Mouse (Mus musculus): ENCODE data around the gene Rbm42. TPM values are rescaled to one million over a fixed set of nuclear protein-coding genes. Genes with fewer than 3 reads are reported as not detected.

Rbm42 gene
- total RNA-seq, 4 experiments from 2014 or later = 35.6 to 41.1 (median 38.5) TPM

Other genes with a start within 250 kb of the Rbm42 start
- gene Tyrobp, start 236.6 kb downstream of the Rbm42 start, total RNA-seq (2022) = 1 to 10 TPM in 2 of 4 experiments, under 1 TPM in 2; 0.82 to 5.5 (median 2.1) TPM
- not detected for gene Hcst, start 230.5 kb downstream of the Rbm42 start, total RNA-seq (2022)
- gene Nfkbid, start 228.6 kb downstream of the Rbm42 start, total RNA-seq (2022) = under 1 TPM in 1 of 4 experiments, not detected in 3; 0.40 TPM
- 1 to 10 TPM in 1 of 4 experiments, under 1 TPM in 3; 0.46 to 1.5 (median 0.71) TPM for gene Aplp1, start 204.8 kb downstream of the Rbm42 start, total RNA-seq (2022)
- gene Kirrel2, start 192.6 kb downstream of the Rbm42 start, total RNA-seq (2022) = not detected
- gene Nphs1, start 192.0 kb downstream of the Rbm42 start, total RNA-seq (2022) = not detected
- not detected for gene Prodh2, start 156.7 kb downstream of the Rbm42 start, total RNA-seq (2022)
- under 1 TPM; 0.09 to 0.72 (median 0.27) TPM for gene Arhgap33, start 115.3 kb downstream of the Rbm42 start, total RNA-seq (2022)
- gene Hspb6, start 98.1 kb downstream of the Rbm42 start, total RNA-seq (2022) = 1,000 to 10,000 TPM in 3 of 4 experiments, 100 to 1,000 TPM in 1; 959 to 1,157 (median 1,030) TPM
- 1 to 10 TPM; 2.6 to 6.2 (median 3.7) TPM for gene Proser3, start 98.0 kb downstream of the Rbm42 start, total RNA-seq (2022)
- 10 to 100 TPM in 3 of 4 experiments, 1 to 10 TPM in 1; 8.1 to 12.4 (median 11.0) TPM for gene Lin37, start 90.5 kb downstream of the Rbm42 start, total RNA-seq (2022)
- 10 to 100 TPM; 53.4 to 57.5 (median 56.9) TPM for gene U2af1l4, start 87.0 kb downstream of the Rbm42 start, total RNA-seq (2022)
- 1 to 10 TPM in 3 of 4 experiments, under 1 TPM in 1; 0.56 to 1.9 (median 1.5) TPM for gene Gm49396, start 87.0 kb downstream of the Rbm42 start, total RNA-seq (2022)
- gene Psenen, start 86.7 kb downstream of the Rbm42 start, total RNA-seq (2022) = 100 to 1,000 TPM; 140 to 149 (median 146) TPM
- under 1 TPM; 0.31 to 0.85 (median 0.65) TPM for gene Igflr1, start 84.9 kb downstream of the Rbm42 start, total RNA-seq (2022)
- 10 to 100 TPM; 10.9 to 15.2 (median 13.0) TPM for gene Kmt2b, start 61.6 kb downstream of the Rbm42 start, total RNA-seq (2022)
- gene Zbtb32, start 51.4 kb downstream of the Rbm42 start, total RNA-seq (2022) = not detected
- under 1 TPM in 1 of 4 experiments, not detected in 3; 0.20 TPM for gene Upk1a, start 37.5 kb downstream of the Rbm42 start, total RNA-seq (2022)
- 1,000 to 10,000 TPM; 1,165 to 1,556 (median 1,355) TPM for gene Cox6b1, start 24.2 kb downstream of the Rbm42 start, total RNA-seq (2022)
- not detected for gene Etv2, start 14.5 kb downstream of the Rbm42 start, total RNA-seq (2022)
- 1 to 10 TPM; 2.0 to 4.3 (median 4.0) TPM for gene Haus5, start 14.7 kb upstream of the Rbm42 start, total RNA-seq (2022)
- gene Pmis2, start 21.3 kb upstream of the Rbm42 start, total RNA-seq (2022) = 1 to 10 TPM; 1.9 to 3.4 (median 2.9) TPM
- gene 2200002J24Rik, start 48.6 kb upstream of the Rbm42 start, total RNA-seq (2022) = not detected
- 1 to 10 TPM in 1 of 4 experiments, under 1 TPM in 1, not detected in 2; 0.31 to 1.4 TPM for gene Atp4a, start 61.9 kb upstream of the Rbm42 start, total RNA-seq (2022)
- 100 to 1,000 TPM; 215 to 260 (median 249) TPM for gene Tmem147, start 79.2 kb upstream of the Rbm42 start, total RNA-seq (2022)
- not detected for gene Gapdhs, start 93.4 kb upstream of the Rbm42 start, total RNA-seq (2022)
- 1 to 10 TPM in 2 of 4 experiments, under 1 TPM in 2; 0.53 to 2.0 (median 1.4) TPM for gene Sbsn, start 101.2 kb upstream of the Rbm42 start, total RNA-seq (2022)
- gene Dmkn, start 113.4 kb upstream of the Rbm42 start, total RNA-seq (2022) = 1 to 10 TPM in 1 of 4 experiments, under 1 TPM in 1, not detected in 2; 0.48 to 1.0 TPM
- gene Krtdap, start 137.6 kb upstream of the Rbm42 start, total RNA-seq (2022) = 1 to 10 TPM in 3 of 4 experiments, not detected in 1; 1.7 to 3.5 (median 2.0) TPM
- 1 to 10 TPM in 2 of 4 experiments, under 1 TPM in 1, not detected in 1; 0.21 to 1.2 (median 1.2) TPM for gene Ffar2, start 173.5 kb upstream of the Rbm42 start, total RNA-seq (2022)
- gene Ffar3, start 205.9 kb upstream of the Rbm42 start, total RNA-seq (2022) = not detected
- not detected for gene Ffar1, start 211.2 kb upstream of the Rbm42 start, total RNA-seq (2022)
- not detected for gene Cd22, start 230.0 kb upstream of the Rbm42 start, total RNA-seq (2022)

All from gastrocnemius, adult 8-10 months (tissue).